Mouse (Mus musculus) bone marrow macrophage, adult 2 months (primary cell): ENCODE measurements around the gene Gas2l1. TPM values are rescaled to one million over a fixed set of nuclear protein-coding genes. Genes with fewer than 3 reads are reported as not detected.
A peak's percentile ranks its signal among the peaks of the same experiment; 100 is the strongest.

Source experiments
- H3K27ac ChIP-seq: 2 replicates; pipeline ENCODE4 v1.5.1; 2012; ENCODE audit warnings: low read depth, low read length; ENCODE audit not compliant: insufficient read depth
- H3K4me1 ChIP-seq: 2 replicates; pipeline ENCODE4 v1.6.1; 2012; ENCODE audit warnings: low read length; ENCODE audit not compliant: control insufficient read depth, insufficient read depth
- H3K4me3 ChIP-seq: 2 replicates; pipeline ENCODE4 v1.5.1; 2012; ENCODE audit warnings: mild to moderate bottlenecking, low read length, moderate library complexity; ENCODE audit not compliant: insufficient read depth
- CTCF ChIP-seq: IDR thresholded peaks from 2 replicates; pipeline ENCODE4 v1.5.1; 2012; ENCODE audit warnings: low read depth, mild to moderate bottlenecking, low read length, moderate library complexity
- POLR2A ChIP-seq: IDR thresholded peaks from 2 replicates; pipeline ENCODE4 v1.6.1; 2012; ENCODE audit warnings: mild to moderate bottlenecking, low read depth, low read length, borderline replicate concordance
- polyA plus RNA-seq: library from polyadenylated mRNA; stranded (reverse); fragments of >200 nt; gene quantifications from 2 replicates; pipeline ENCODE4 v1.2.4, GENCODE M21; 2012; ENCODE audit not compliant: missing spikeins, insufficient read depth, insufficient read length

The Gas2l1 gene
- polyA plus RNA-seq: 42.0 and 44.9 TPM in 2 replicates

GRCm38 (mm10) chr11:5065056-5065821, at the start of gene Gas2l1:
Gene Gas2l1 (minus strand): TSS chr11:5065327.
- Histone ChIP-seq H3K27ac (peak within 1 kb of the TSS; percentile 61), H3K4me1 (peaks cover 19% of the 10 kb centered on the region), H3K4me3 (peak within 1 kb of the TSS; percentile 66)
- TF ChIP-seq POLR2A (no peak), CTCF (peak; percentile 76)

- no peak overlapping the region for H3K27ac ChIP-seq
- no peaks in the 10 kb centered on the region for H3K4me1 ChIP-seq
- no peak for TF ChIP-seq CTCF
- TF ChIP-seq POLR2A: no peak
- H3K4me3 ChIP-seq: no peak overlapping the region
Measured at GRCm38 (mm10) chr11:5113645-5114044, 48.5 kb upstream of the Gas2l1 start.

- no peak overlapping the region for H3K27ac ChIP-seq
- no peak overlapping the region for H3K4me3 ChIP-seq
- no peaks in the 10 kb centered on the region for H3K4me1 ChIP-seq
- TF ChIP-seq POLR2A: no peak
- no peak for TF ChIP-seq CTCF
Measured at GRCm38 (mm10) chr11:5109441-5109840, 44.3 kb upstream of the Gas2l1 start.

DNA sequence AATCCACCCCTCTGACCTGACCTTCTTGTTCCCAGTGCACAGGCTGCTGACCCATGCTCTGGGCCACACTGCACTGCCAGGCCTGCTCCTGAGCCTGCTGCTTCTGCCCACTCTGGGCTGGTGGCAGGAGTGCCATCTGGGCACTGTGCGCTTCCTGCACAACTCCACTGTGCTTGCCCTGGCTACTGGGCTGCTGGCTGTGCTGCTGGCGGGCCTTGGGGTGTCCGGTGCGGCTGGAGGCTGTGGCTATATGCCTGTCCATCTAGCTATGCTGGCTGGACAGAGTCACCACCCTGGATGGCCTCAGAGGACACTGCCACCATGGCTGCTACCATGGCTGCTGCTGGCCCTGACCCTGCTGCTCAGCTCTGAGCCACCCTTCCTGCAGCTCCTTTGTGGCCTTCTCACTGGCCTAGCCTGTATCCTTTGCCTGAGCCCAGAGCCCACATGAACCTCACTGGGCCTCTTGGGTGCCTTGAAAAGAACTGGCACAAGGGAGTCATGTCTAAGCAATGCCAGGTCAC, 38.9 kb upstream of the Gas2l1 start:
- H3K4me3 ChIP-seq: no peak overlapping the region
- H3K4me1 ChIP-seq: peaks cover 17% of the 10 kb centered on the region
- no peak overlapping the region for H3K27ac ChIP-seq
- TF ChIP-seq POLR2A: no peak
- no peak for TF ChIP-seq CTCF

GRCm38 (mm10) chr11:5102384-5102783, 37.3 kb upstream of the Gas2l1 start:
- H3K4me1 ChIP-seq: peaks cover 17% of the 10 kb centered on the region
- TF ChIP-seq POLR2A (no peak), CTCF (no peak)
- no peak overlapping the region for H3K27ac ChIP-seq
- H3K4me3 ChIP-seq: no peak overlapping the region

DNA sequence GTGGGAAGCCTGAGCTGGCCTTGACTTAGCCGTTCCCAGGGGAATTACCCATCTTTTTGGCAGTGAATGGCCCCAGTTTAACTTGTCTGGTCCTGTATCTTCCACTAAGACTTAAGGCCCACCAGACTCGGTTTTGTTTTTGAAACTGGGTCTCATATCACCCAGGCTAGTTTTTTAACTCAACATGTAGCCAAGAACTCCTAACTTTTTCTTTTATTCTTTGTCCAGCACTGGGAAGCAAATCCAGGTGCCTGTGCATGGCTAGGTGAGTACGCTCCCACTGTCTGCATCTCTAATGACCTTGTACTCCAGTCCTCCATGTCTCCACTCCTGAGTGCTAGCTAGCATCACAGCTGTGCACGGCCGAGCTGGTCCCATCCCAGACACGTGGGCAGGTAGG, 36.5 kb upstream of the Gas2l1 start:
- Histone ChIP-seq H3K4me1 (peaks cover 17% of the 10 kb centered on the region), H3K4me3 (no peak overlapping the region), H3K27ac (no peak overlapping the region)
- no peak for TF ChIP-seq CTCF
- no peak for TF ChIP-seq POLR2A

DNA sequence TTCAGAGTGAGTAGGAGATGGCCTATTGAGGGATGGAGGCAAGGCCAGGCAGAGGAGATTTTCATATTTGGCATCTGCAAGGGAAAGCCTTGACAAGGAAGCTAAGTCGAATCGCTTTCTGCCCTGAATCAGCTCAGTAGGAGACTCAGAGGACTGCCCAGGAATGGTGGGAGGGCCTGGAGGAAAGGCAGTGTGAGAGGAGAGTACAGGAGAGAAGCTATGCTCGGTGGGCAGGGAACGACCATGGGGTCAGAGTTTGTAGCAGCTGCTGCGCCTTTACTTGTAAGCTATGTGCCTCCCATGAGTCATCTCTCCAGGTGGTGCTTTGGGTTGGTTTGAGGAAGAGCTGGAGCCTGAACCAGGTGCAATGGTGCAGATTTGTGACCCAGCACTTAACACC, 35.7 kb upstream of the Gas2l1 start:
- Histone ChIP-seq H3K4me3 (no peak overlapping the region; the same call in 1 of the 2 replicates), H3K4me1 (peaks cover 19% of the 10 kb centered on the region), H3K27ac (no peak overlapping the region)
- TF ChIP-seq CTCF (no peak), POLR2A (no peak)

DNA sequence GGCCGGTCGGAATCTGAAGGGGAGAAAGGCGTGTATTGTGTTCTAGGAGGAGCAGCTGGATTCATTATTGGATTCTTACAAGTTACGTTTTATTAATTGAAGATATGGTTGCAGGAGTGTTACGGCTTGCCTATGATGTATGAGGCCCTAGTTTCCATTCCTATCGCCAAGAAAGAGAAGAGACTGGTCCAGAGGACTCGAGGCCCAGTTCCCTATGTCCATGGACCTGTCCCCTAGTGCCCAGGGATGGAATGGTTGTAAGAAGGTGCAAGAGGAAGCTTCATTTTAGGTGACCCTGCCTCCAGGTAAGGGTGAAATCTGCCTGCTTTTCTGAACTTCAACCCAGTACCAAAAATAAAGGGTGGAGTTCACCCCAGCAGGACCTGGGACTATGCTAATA, 35.2 kb upstream of the Gas2l1 start:
- peak overlapping the region; percentile 43 for H3K27ac ChIP-seq

DNA sequence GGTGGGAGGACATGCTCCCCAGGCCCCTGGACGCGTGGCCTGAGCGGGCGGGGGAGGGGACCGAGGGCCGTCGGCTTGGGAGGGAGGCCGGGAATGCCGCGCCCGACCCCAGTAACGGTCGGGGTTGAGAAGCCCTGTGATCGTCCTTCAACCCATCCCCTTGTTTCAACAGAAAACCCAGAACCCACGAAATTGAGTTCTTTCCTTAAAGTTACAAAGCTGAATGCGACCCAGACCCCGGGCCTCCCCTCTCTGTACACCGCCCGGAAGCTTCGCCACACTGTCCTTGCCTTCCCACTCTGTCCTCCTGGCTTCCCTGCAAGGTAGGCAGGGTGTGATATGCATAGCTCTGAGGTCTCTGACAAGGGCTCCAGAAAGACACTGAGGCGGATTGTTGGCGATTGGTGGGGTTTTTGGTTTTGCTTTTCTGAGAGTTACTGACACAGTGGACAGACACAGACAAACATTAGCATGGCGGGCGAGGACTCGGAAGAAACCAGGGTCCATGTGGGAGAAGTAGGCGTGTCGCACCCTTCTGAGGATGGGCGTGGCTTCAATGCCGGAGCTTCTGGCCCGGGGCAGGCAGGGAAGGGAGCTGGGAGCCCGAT, 34.6 kb upstream of the Gas2l1 start:
- H3K4me3 ChIP-seq: peak overlapping the region; percentile 78
- TF ChIP-seq CTCF (no peak), POLR2A (no peak)
- peaks cover 23% of the 10 kb centered on the region for H3K4me1 ChIP-seq
- peak overlapping the region; percentile 91 for H3K27ac ChIP-seq

More for the DNA sequence above, 35.2 kb upstream of the Gas2l1 start:
- TF ChIP-seq POLR2A: no peak
- TF ChIP-seq CTCF: no peak
- H3K4me1 ChIP-seq: peaks cover 21% of the 10 kb centered on the region
- peak overlapping the region; percentile 78 for H3K4me3 ChIP-seq
